Mouse (Mus musculus) stomach, embryonic 16.5 days (tissue): ENCODE results near the gene Rin2. TPM values are rescaled to one million over a fixed set of nuclear protein-coding genes. Genes with fewer than 3 reads are reported as not detected.
A peak's percentile ranks its signal among the peaks of the same experiment; 100 is the strongest.

Experiments used
- ATAC-seq: fragments of 200-750 bp; cut with Nextera tagmentation; 2 replicates; pipeline ENCODE4 v1.8.0; 2017; ENCODE audit warnings: moderate number of reproducible peaks, moderate TSS enrichment; ENCODE audit not compliant: insufficient read depth, low FRiP score
- H3K27ac ChIP-seq: fragments of 300-500 bp; sonication (generic); 2 replicates; pipeline ENCODE4 v1.5.1; 2014; ENCODE audit warnings: low read length
- H3K27me3 ChIP-seq: fragments of 300-500 bp; sonication (generic); 2 replicates; pipeline ENCODE4 v1.6.1; 2014; ENCODE audit warnings: low read length, control low read depth, mixed read lengths; ENCODE audit not compliant: control insufficient read depth, insufficient read depth
- H3K36me3 ChIP-seq: fragments of 300-500 bp; sonication (generic); 2 replicates; pipeline ENCODE4 v1.6.1; 2014; ENCODE audit warnings: low read length; ENCODE audit not compliant: control insufficient read depth, insufficient read depth
- H3K4me1 ChIP-seq: fragments of 300-500 bp; sonication (generic); 2 replicates; pipeline ENCODE4 v1.6.1; 2014; ENCODE audit warnings: low read length, control low read depth, mixed read lengths; ENCODE audit not compliant: control insufficient read depth, insufficient read depth
- H3K4me2 ChIP-seq: fragments of 300-500 bp; sonication (generic); 2 replicates; pipeline ENCODE4 v1.6.1; 2014; ENCODE audit warnings: low read depth, low read length, mixed read lengths
- H3K4me3 ChIP-seq: fragments of 300-500 bp; sonication (generic); replicated peaks from 2 replicates; pipeline ENCODE4 v1.5.1; 2014; ENCODE audit warnings: mild to moderate bottlenecking, low read length
- H3K9ac ChIP-seq: fragments of 300-500 bp; sonication (generic); 2 replicates; pipeline ENCODE4 v1.6.1; 2014; ENCODE audit warnings: low read length
- H3K9me3 ChIP-seq: fragments of 300-500 bp; sonication (generic); replicated peaks from 2 replicates; pipeline ENCODE4 v1.6.1; 2016; ENCODE audit warnings: low read length, control low read depth; ENCODE audit not compliant: control insufficient read depth
- WGBS: fragments of 180-500 bp; shearing (Covaris S2); extraction: QIAGEN DNeasy Blood & Tissue Kit; methylation state at CpG from one replicate; pipeline ENCODE4 v1.1.7; 2014; 5-methylcytosine and 5-hydroxymethylcytosine counted together
- polyA plus RNA-seq: library from polyadenylated mRNA; unstranded; fragments of >200 nt; fragmentation: Nextera tagmentation; extraction: Ambion mirVana; gene quantifications from 2 replicates; pipeline ENCODE4 v1.2.1, GENCODE M21; 2015

The Rin2 gene
- polyA plus RNA-seq, 1 experiment from 2014 or later: 37.3 TPM

- Histone ChIP-seq H3K9me3 (no peaks in the 10 kb centered on the region), H3K4me1 (no peaks in the 10 kb centered on the region), H3K36me3 (no peaks in the 10 kb centered on the region), H3K4me3 (no peak overlapping the region), H3K9ac (no peak overlapping the region), H3K27me3 (no peaks in the 10 kb centered on the region), H3K4me2 (no peak overlapping the region), H3K27ac (no peak overlapping the region)
- WGBS: 72% methylated on average over 7 of the region's 7 CpGs
- no peak for ATAC-seq
Measured at GRCm38 (mm10) chr2:145663899-145664298, 11.1 kb upstream of the Rin2 start.

DNA sequence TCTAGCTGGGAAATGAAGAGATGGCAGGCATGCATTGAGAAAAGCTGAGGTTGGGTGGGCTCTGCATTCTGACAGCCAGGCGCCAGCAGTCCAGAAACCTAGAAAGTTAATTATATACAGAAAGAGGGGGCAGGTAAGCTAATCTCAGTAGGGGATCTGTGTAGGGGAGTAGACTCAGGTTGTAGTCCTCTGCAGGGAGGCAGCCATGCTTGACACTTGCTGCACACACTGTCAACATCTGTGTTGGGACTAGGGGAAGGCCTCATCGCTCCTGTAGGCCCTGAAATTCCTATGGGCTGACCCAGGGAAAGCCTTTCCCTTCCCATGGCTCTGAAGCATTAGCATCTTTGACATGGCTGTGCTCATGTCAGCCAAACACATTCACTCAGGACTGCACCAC, 10.7 kb upstream of the Rin2 start:
- WGBS: 78% methylated on average over 2 of the region's 2 CpGs
- ATAC-seq: no peak
- H3K9ac ChIP-seq: no peak overlapping the region
- no peaks in the 10 kb centered on the region for H3K9me3 ChIP-seq
- H3K36me3 ChIP-seq: no peaks in the 10 kb centered on the region
- H3K27ac ChIP-seq: no peak overlapping the region
- no peaks in the 10 kb centered on the region for H3K27me3 ChIP-seq
- H3K4me1 ChIP-seq: no peaks in the 10 kb centered on the region
- no peak overlapping the region for H3K4me2 ChIP-seq
- H3K4me3 ChIP-seq: no peak overlapping the region

DNA sequence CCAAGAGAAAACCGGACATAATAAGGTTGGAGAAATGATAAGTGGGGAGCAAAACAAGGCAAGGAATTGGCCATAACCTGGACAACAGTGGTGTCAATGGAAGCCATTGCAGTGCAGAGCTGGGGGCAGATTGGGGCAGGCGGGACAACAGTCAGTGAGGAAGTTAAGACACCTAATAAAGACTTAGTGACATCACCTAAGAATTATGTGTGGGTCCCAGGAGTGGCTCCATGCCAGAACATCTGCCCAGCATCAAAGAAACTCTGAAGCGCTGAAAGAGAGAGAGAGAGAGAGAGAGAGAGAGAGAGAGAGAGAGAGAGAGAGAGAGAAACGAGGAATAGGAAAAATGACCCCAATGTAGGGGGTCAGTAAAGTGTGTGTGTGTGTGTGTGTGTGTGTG, 6.9 kb upstream of the Rin2 start:
- 58% methylated on average over 4 of the region's 4 CpGs for WGBS
- H3K9me3 ChIP-seq: no peaks in the 10 kb centered on the region
- no peak overlapping the region for H3K27ac ChIP-seq
- H3K4me3 ChIP-seq: no peak overlapping the region
- no peaks in the 10 kb centered on the region for H3K4me1 ChIP-seq
- no peaks in the 10 kb centered on the region for H3K27me3 ChIP-seq
- H3K9ac ChIP-seq: no peak overlapping the region
- no peak for ATAC-seq
- no peak overlapping the region for H3K4me2 ChIP-seq
- H3K36me3 ChIP-seq: no peaks in the 10 kb centered on the region

GRCm38 (mm10) chr2:145670131-145670530, 4.9 kb upstream of the Rin2 start:
- Histone ChIP-seq H3K4me3 (no peak overlapping the region), H3K4me1 (peaks cover 7% of the 10 kb centered on the region; the same call in 1 of the 2 replicates), H3K9me3 (no peaks in the 10 kb centered on the region), H3K27me3 (no peaks in the 10 kb centered on the region), H3K27ac (no peak overlapping the region), H3K9ac (no peak overlapping the region), H3K4me2 (no peak overlapping the region), H3K36me3 (no peaks in the 10 kb centered on the region)
- ATAC-seq: no peak
- WGBS: 75% methylated on average over 4 of the region's 4 CpGs

GRCm38 (mm10) chr2:145674496-145675141, 396 bp upstream of the Rin2 start:
- ATAC-seq: peak; percentile 13; the same call in 1 of the 2 replicates
- H3K27ac ChIP-seq: peak overlapping the region; percentile 82
- H3K36me3 ChIP-seq: no peaks in the 10 kb centered on the region
- peaks cover 12% of the 10 kb centered on the region for H3K4me1 ChIP-seq
- peak overlapping the region; percentile 77 for H3K4me2 ChIP-seq
- peak overlapping the region; percentile 79 for H3K9ac ChIP-seq
- WGBS: 2% methylated on average over 23 of the region's 23 CpGs
- H3K27me3 ChIP-seq: no peaks in the 10 kb centered on the region
- H3K9me3 ChIP-seq: 0 out of 2 replicates have a peak, but pooled peaks cover 3% of the 10 kb centered on the region
- H3K4me3 ChIP-seq: peak overlapping the region; percentile 61

DNA sequence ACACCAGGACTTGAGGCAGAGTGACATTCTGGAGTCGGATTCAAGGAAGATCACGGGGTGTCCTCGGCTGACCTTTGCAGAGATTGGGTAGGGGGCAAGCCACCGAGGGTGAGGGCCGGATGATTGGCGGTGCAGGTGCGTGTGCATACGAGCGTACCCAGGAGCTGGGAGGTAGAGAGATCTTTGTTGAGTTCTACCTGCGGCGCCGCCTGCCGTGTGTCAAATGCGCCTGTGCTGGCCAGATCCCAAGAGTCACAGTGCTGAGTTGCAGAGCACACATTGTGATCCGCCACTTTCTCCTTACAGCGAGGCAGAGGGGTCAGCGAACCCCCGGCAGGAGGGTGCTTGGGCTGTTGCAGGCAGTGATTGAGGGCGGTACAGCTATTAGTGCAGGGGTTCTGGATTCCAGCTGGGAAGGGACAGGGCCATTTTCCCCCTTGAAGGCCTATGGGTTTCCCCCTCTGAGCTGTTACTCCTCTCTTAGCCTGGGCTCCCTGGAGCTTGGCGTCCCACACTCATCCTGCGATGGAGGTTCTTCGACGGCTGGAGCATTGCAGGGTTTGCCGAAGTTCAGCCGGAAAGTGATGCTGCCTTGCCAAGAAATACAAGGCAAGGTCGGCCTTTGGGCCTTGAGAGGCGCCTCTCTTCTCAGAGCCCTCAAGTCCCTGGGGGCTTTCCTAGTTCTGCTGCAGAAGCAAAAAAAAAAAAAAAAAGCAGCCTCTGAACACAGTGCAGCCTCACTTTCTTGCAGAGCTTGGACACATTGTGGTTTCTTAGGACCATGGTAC, 935 bp downstream of the Rin2 start:
- no peaks in the 10 kb centered on the region for H3K27me3 ChIP-seq
- H3K4me1 ChIP-seq: peaks cover 20% of the 10 kb centered on the region
- ATAC-seq: peak; percentile 59
- peak overlapping the region; percentile 61 for H3K4me3 ChIP-seq
- peak overlapping the region; percentile 82 for H3K27ac ChIP-seq
- peak overlapping the region; percentile 79 for H3K9ac ChIP-seq
- no peaks in the 10 kb centered on the region for H3K36me3 ChIP-seq
- WGBS: 5% methylated on average over 27 of the region's 27 CpGs
- peak overlapping the region; percentile 77 for H3K4me2 ChIP-seq
- 0 out of 2 replicates have a peak, but pooled peaks cover 3% of the 10 kb centered on the region for H3K9me3 ChIP-seq

DNA sequence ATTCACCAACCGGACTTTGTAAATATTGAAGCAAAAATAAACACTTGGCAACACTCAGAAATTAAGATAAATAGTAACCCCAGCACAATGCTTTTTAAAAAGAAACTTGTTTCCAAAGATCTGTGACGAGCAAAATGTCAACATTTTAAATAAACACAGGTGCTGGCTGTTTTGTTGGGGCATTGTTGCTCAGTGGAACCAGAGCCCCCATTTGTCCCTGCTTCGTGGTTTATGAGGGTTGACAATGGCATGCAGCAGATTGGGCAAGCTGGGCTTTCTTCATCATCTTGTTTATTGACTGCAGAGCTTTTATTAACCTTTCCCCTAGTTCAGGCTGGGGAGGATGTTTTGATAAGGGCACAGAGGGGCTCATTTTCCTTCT, 1.5 kb downstream of the Rin2 start:
- peak overlapping the region; percentile 79; the same call in 1 of the 2 replicates for H3K9ac ChIP-seq

GRCm38 (mm10) chr2:145676936-145677335, 1.9 kb downstream of the Rin2 start:
- Histone ChIP-seq H3K27ac (no peak overlapping the region), H3K9me3 (0 out of 2 replicates have a peak, but pooled peaks cover 3% of the 10 kb centered on the region), H3K27me3 (no peaks in the 10 kb centered on the region), H3K4me3 (no peak overlapping the region), H3K4me1 (peaks cover 27% of the 10 kb centered on the region), H3K4me2 (peak overlapping the region; percentile 77), H3K36me3 (no peaks in the 10 kb centered on the region), H3K9ac (no peak overlapping the region)
- 77% methylated on average over 2 of the region's 2 CpGs for WGBS
- ATAC-seq: no peak

More for the DNA sequence above, 1.5 kb downstream of the Rin2 start:
- ATAC-seq: no peak
- Histone ChIP-seq H3K9me3 (0 out of 2 replicates have a peak, but pooled peaks cover 3% of the 10 kb centered on the region), H3K4me2 (peak overlapping the region; percentile 77), H3K27me3 (no peaks in the 10 kb centered on the region), H3K36me3 (no peaks in the 10 kb centered on the region), H3K4me1 (peaks cover 26% of the 10 kb centered on the region), H3K4me3 (peak overlapping the region; percentile 61), H3K27ac (peak overlapping the region; percentile 82)
- WGBS: 22% methylated on average over 3 of the region's 3 CpGs

DNA sequence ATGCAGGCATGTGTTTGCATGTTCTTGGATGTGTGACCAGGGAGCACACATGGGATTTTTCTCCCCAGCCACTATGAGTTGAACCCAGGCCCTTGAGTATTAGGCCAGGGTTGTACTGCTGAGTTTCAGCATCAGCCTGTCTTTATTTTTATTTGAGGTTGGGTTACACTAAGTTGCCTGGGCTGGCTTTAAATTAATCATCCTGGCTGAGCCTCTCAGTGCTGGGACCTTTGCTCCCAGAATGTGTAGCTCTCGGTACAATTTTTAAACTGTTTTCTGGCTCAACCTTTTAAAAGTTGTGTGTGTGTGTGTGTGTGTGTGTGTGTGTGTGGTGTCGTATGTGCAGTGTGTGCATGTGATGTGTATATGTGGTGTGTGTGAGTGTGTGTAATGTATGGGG, 5.1 kb downstream of the Rin2 start:
- Histone ChIP-seq H3K4me1 (peaks cover 38% of the 10 kb centered on the region), H3K27me3 (no peaks in the 10 kb centered on the region), H3K9ac (no peak overlapping the region), H3K36me3 (no peaks in the 10 kb centered on the region), H3K27ac (peak overlapping the region; percentile 54; the same call in 1 of the 2 replicates), H3K4me2 (no peak overlapping the region), H3K9me3 (0 out of 2 replicates have a peak, but pooled peaks cover 3% of the 10 kb centered on the region), H3K4me3 (no peak overlapping the region)
- ATAC-seq: no peak
- WGBS: 58% methylated on average over 2 of the region's 2 CpGs
